Mouse (Mus musculus) forebrain, embryonic 13.5 days (tissue): ENCODE data around the gene Ppp1r9b. TPM values are rescaled to one million over a fixed set of nuclear protein-coding genes. Genes with fewer than 3 reads are reported as not detected.
A peak's percentile ranks its signal among the peaks of the same experiment; 100 is the strongest.

ENCODE experiments used
- ATAC-seq: fragments of 200-750 bp; cut with Nextera tagmentation; 2 replicates; pipeline ENCODE4 v1.8.0; 2017
- H3K27ac ChIP-seq: fragments of 300-500 bp; sonication (generic); 2 replicates; pipeline ENCODE4 v1.5.1; 2015; ENCODE audit warnings: inconsistent platforms, mild to moderate bottlenecking, moderate library complexity
- H3K27me3 ChIP-seq: fragments of 300-500 bp; sonication (generic); 2 replicates; pipeline ENCODE4 v1.6.1; 2015; ENCODE audit warnings: mild to moderate bottlenecking, inconsistent platforms
- H3K36me3 ChIP-seq: fragments of 300-500 bp; sonication (generic); 2 replicates; pipeline ENCODE4 v1.6.1; 2015; ENCODE audit warnings: mild to moderate bottlenecking, inconsistent platforms; ENCODE audit not compliant: poor library complexity, severe bottlenecking
- H3K4me1 ChIP-seq: fragments of 300-500 bp; sonication (generic); 2 replicates; pipeline ENCODE4 v1.6.1; 2015; ENCODE audit warnings: inconsistent platforms
- H3K4me2 ChIP-seq: fragments of 300-500 bp; sonication (generic); 2 replicates; pipeline ENCODE4 v1.6.1; 2015; ENCODE audit warnings: inconsistent platforms, mild to moderate bottlenecking, moderate library complexity
- H3K4me3 ChIP-seq: fragments of 300-500 bp; sonication (generic); 2 replicates; pipeline ENCODE4 v1.5.1; 2015; ENCODE audit warnings: mild to moderate bottlenecking, inconsistent platforms
- H3K9ac ChIP-seq: fragments of 300-500 bp; sonication (generic); 2 replicates; pipeline ENCODE4 v1.6.1; 2015; ENCODE audit warnings: mild to moderate bottlenecking, inconsistent platforms
- H3K9me3 ChIP-seq: fragments of 300-500 bp; sonication (generic); replicated peaks from 2 replicates; pipeline ENCODE4 v1.6.1; 2016; ENCODE audit warnings: inconsistent platforms
- WGBS: fragments of 180-500 bp; shearing (Covaris S2); methylation state at CpG from one replicate; pipeline ENCODE4 v1.1.7; 2015; 5-methylcytosine and 5-hydroxymethylcytosine counted together
- polyA plus RNA-seq: library from polyadenylated mRNA; unstranded; fragments of >200 nt; fragmentation: Nextera tagmentation; extraction: Ambion mirVana; gene quantifications from 2 replicates; pipeline ENCODE4 v1.2.1, GENCODE M21; 2015

Gene Ppp1r9b
- polyA plus RNA-seq, 1 experiment from 2014 or later, result 16.3 TPM

GRCm38 (mm10) chr11:95042096-95042495 lies 51.3 kb downstream of the Ppp1r9b start:
- H3K9ac ChIP-seq, result peak overlapping the region; percentile 43; the same call in 1 of the 2 replicates
- WGBS, result 2% methylated on average over 11 of the region's 11 CpGs
- H3K9me3 ChIP-seq, result no peaks in the 10 kb centered on the region
- peak; percentile 21; the same call in 1 of the 2 replicates for ATAC-seq
- 0 out of 2 replicates have a peak, but pooled peaks cover 5% of the 10 kb centered on the region for H3K36me3 ChIP-seq
- peak overlapping the region; percentile 83 for H3K4me2 ChIP-seq
- H3K4me1 ChIP-seq, result peaks cover 19% of the 10 kb centered on the region
- H3K4me3 ChIP-seq, result peak overlapping the region; percentile 68
- H3K27ac ChIP-seq, result no peak overlapping the region
- 0 out of 2 replicates have a peak, but pooled peaks cover 3% of the 10 kb centered on the region for H3K27me3 ChIP-seq

GRCm38 (mm10) chr11:95043060-95043459 lies 52.2 kb downstream of the Ppp1r9b start:
- Histone ChIP-seq H3K4me3 (no peak overlapping the region), H3K4me1 (peaks cover 17% of the 10 kb centered on the region), H3K9me3 (no peaks in the 10 kb centered on the region), H3K9ac (no peak overlapping the region), H3K4me2 (no peak overlapping the region), H3K27ac (no peak overlapping the region), H3K27me3 (0 out of 2 replicates have a peak, but pooled peaks cover 3% of the 10 kb centered on the region), H3K36me3 (0 out of 2 replicates have a peak, but pooled peaks cover 3% of the 10 kb centered on the region)
- no peak for ATAC-seq
- WGBS, result 93% methylated on average over 4 of the region's 4 CpGs

DNA sequence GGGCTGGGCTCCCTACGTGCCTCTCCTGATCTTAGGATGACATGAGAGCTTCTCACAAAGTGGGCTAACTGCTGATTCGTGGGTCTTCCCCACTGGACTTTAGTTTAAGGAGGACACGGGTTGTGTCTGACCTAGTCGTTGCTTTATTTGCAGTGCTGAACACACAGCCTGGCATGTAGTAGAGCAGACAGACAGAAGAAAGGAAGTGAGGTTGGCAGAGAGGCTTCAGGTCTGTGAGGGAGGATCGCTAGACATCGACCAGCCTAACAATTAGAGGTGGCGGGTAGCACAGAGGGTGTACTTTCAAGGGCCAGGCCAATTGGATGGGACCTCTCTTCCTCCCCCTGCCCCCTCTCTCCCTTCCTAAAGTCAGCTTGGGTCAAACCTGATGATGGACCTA lies 52.8 kb downstream of the Ppp1r9b start:
- 0 out of 2 replicates have a peak, but pooled peaks cover 3% of the 10 kb centered on the region for H3K27me3 ChIP-seq

GRCm38 (mm10) chr11:95044185-95044870 lies 53.5 kb downstream of the Ppp1r9b start:
- no peaks in the 10 kb centered on the region for H3K9me3 ChIP-seq
- no peaks in the 10 kb centered on the region for H3K36me3 ChIP-seq
- H3K4me2 ChIP-seq, result no peak overlapping the region
- ATAC-seq, result no peak
- WGBS, result 54% methylated on average over 12 of the region's 13 CpGs
- H3K4me1 ChIP-seq, result peaks cover 17% of the 10 kb centered on the region
- H3K4me3 ChIP-seq, result no peak overlapping the region
- H3K9ac ChIP-seq, result no peak overlapping the region
- no peak overlapping the region for H3K27ac ChIP-seq
- H3K27me3 ChIP-seq, result 0 out of 2 replicates have a peak, but pooled peaks cover 3% of the 10 kb centered on the region

More for the DNA sequence above, 52.8 kb downstream of the Ppp1r9b start:
- H3K4me1 ChIP-seq, result peaks cover 17% of the 10 kb centered on the region
- no peak overlapping the region for H3K9ac ChIP-seq
- H3K4me3 ChIP-seq, result no peak overlapping the region
- H3K36me3 ChIP-seq, result 0 out of 2 replicates have a peak, but pooled peaks cover 3% of the 10 kb centered on the region
- ATAC-seq, result no peak
- WGBS, result 53% methylated on average over 7 of the region's 7 CpGs
- no peak overlapping the region for H3K4me2 ChIP-seq
- H3K27ac ChIP-seq, result no peak overlapping the region
- no peaks in the 10 kb centered on the region for H3K9me3 ChIP-seq

DNA sequence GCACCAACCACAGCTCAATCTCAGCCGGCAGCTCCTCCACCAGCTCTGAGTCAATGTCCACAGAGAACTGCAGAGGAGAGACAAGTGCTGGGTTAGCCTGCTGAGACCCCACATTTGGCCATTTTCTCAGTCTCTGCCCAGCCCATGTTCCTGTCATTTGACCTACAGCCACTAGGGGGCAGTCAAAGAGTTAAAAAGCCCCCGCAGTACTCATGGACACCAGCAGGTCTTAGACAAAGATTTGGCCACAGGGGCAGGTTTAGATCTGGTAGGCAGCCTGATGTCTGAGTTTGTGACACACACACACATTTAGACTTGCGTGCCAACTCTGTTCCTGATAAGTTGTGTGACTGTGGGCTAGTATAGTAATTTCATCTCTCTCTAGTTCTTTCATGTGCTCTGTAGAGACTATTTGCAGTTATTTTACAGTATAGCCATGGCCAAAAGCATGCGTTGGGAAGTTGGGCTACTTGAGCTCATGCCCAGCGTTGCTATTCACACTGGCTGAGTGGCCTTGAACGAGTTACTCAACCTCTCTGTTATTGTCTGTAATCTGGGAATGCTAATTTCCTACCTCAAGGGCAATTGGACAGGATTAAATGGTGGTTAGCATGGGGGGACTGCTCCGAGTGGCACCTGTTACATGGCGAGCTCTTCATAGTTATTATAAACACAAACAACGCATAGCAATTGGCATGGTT lies 56.3 kb downstream of the Ppp1r9b start:
- Histone ChIP-seq H3K36me3 (no peaks in the 10 kb centered on the region), H3K4me2 (no peak overlapping the region), H3K4me3 (no peak overlapping the region), H3K4me1 (no peaks in the 10 kb centered on the region), H3K27me3 (0 out of 2 replicates have a peak, but pooled peaks cover 3% of the 10 kb centered on the region), H3K27ac (no peak overlapping the region), H3K9me3 (no peaks in the 10 kb centered on the region), H3K9ac (no peak overlapping the region)
- peak; percentile 52 for ATAC-seq
- WGBS, result 55% methylated on average over 9 of the region's 9 CpGs

DNA sequence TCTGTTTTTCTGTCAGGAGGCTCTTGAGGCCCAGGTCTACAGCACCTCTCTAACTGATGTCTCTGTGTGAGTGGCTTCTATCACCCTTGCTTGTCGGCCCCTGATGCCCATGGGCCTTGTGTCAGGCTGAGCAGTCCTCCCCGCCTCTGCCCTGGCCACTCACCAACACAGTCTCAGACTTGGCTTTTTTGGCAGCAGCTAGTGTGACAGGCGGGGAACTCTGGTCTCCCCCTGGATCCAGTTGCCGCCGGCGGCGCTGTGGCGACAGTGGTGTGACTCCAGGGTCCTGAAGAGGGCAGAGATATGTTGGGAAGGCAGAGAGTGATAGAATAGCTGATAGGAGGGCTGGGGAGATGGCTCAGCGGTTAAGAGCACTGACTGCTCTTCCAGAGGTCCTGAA lies 62.2 kb downstream of the Ppp1r9b start:
- Histone ChIP-seq H3K27ac (no peak overlapping the region), H3K4me3 (no peak overlapping the region), H3K4me2 (no peak overlapping the region), H3K9ac (no peak overlapping the region), H3K27me3 (peaks cover 13% of the 10 kb centered on the region; the same call in 1 of the 2 replicates), H3K9me3 (no peaks in the 10 kb centered on the region), H3K4me1 (peaks cover 14% of the 10 kb centered on the region), H3K36me3 (no peaks in the 10 kb centered on the region)
- WGBS, result 79% methylated on average over 9 of the region's 9 CpGs
- no peak for ATAC-seq

Other genes with a start within 250 kb of the Ppp1r9b start
- not detected in 2 replicates for gene Cdc34b, start 249.3 kb upstream of the Ppp1r9b start, polyA plus RNA-seq
- not detected in 2 replicates for gene Tmem92, start 208.3 kb upstream of the Ppp1r9b start, polyA plus RNA-seq
- 29.9 and 31.5 TPM in 2 replicates for gene Col1a1, start 54.8 kb upstream of the Ppp1r9b start, polyA plus RNA-seq
- gene Hils1, start 23.4 kb upstream of the Ppp1r9b start, polyA plus RNA-seq, result not detected in 2 replicates
- gene Sgca, start 14.7 kb upstream of the Ppp1r9b start, polyA plus RNA-seq, result not detected in 2 replicates
- gene Samd14, start 18.8 kb downstream of the Ppp1r9b start, polyA plus RNA-seq, result 89.2 and 95.0 TPM in 2 replicates
- 19.7 and 20.2 TPM in 2 replicates for gene Pdk2, start 50.3 kb downstream of the Ppp1r9b start, polyA plus RNA-seq
- 2.4 and 3.9 TPM in 2 replicates for gene Itga3, start 85.8 kb downstream of the Ppp1r9b start, polyA plus RNA-seq
- 0.19 TPM in 1 of 2 replicates, not detected in the other for gene Dlx3, start 129.1 kb downstream of the Ppp1r9b start, polyA plus RNA-seq
- gene Dlx4, start 155.2 kb downstream of the Ppp1r9b start, polyA plus RNA-seq, result not detected in 2 replicates